Comparison of ENCODE assay signal across 18 mouse cellular contexts in the genomic region with DNA sequence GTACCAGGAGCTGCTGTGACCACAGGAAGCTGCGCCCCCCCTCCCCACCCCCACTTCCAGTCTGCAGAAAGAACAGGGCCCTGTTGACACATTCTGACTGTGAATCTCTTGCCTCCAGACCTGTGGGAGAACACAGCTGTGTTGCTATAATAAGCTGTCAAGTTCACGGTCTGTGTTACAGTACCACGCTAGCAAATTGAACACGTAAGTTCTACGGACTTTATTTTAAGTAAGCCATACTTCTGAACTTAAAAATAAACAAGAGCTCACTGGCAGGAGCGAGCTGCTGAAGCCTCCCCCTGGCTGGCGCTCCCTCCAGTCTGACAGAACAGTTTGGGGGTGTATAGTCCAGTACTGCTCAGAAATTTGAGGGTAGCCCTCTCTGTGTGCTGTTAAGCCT. TPM values are rescaled to one million over a fixed set of nuclear protein-coding genes. Genes with fewer than 3 reads are reported as not detected.
DNase-seq lines count a peak whose midpoint lies in the region; ATAC-seq and TF ChIP-seq lines count a peak whose summit lies in the region.
"Had no signal": no experiment of that assay in that cellular context is flagged by ENCODE, and none has a peak within 500 bp of the region (broad histone marks: within the 10 kb centered on the region; RNA-seq: fewer than 3 reads in every experiment).

No protein-coding gene starts in this region.

- no peaks in the 10 kb centered on the region for H3K9me3 ChIP-seq in hindbrain, embryonic 13.5 days
- H3K9me3 ChIP-seq: hindbrain, embryonic 12.5 days; limb, embryonic 10.5 days; liver, embryonic 13.5 days had no signal

- H3K4me3 ChIP-seq in gastrocnemius, adult 2 months = no peak overlapping the region
- no peak overlapping the region for H3K4me3 ChIP-seq in left cerebral cortex, adult 2 months
- H3K4me3 ChIP-seq in hindbrain, embryonic 13.5 days = no peak overlapping the region
- H3K4me3 ChIP-seq: hindbrain, embryonic 12.5 days; limb, embryonic 10.5 days; liver, embryonic 13.5 days; midbrain, embryonic 12.5 days had no signal

- 84% methylated on average over 7 of the region's 7 CpGs for WGBS in hindbrain, embryonic 13.5 days

- H3K36me3 ChIP-seq in hindbrain, embryonic 13.5 days = no peaks in the 10 kb centered on the region
- H3K36me3 ChIP-seq: hindbrain, embryonic 12.5 days; limb, embryonic 10.5 days; liver, embryonic 13.5 days; midbrain, embryonic 12.5 days had no signal

- DNase-seq in gastrocnemius, adult 2 months = no peak
- DNase-seq in gastrocnemius, adult 18-20 months (ENCODE audit: low spot score) = no peak
- peak; percentile 28 to 53 for DNase-seq in left cerebral cortex, postnatal 36 days (ENCODE audit: low spot score in 2 of 2)
- no peak for DNase-seq in left cerebral cortex, adult 2 months (ENCODE audit: extremely low spot score in 1 of 2, low spot score in 2 of 2)
- peak; percentile 16 for DNase-seq in thymus, postnatal 0 days (ENCODE audit: low spot score)
- no peak for DNase-seq in thymus, adult 18-20 months
- no peak for DNase-seq in adipocyte (ENCODE audit: low spot score)
- DNase-seq: B cell, adult 2 months; cerebellum, adult 11-12 months; cerebellum, postnatal 36 days; heart, adult 18-20 months; kidney, adult 18-20 months; kidney, postnatal 14 days; liver, embryonic 13.5 days had no signal

- H3K4me2 ChIP-seq in hindbrain, embryonic 13.5 days = no peak overlapping the region
- H3K4me2 ChIP-seq: hindbrain, embryonic 12.5 days; liver, embryonic 13.5 days; midbrain, embryonic 12.5 days had no signal

- intact Hi-C loops in gastrocnemius, adult 2 months (cut with DNase I) = no loop called here
- intact Hi-C loops in left cerebral cortex, postnatal 36 days (cut with DNase I) = no loop called here
- intact Hi-C loops in left cerebral cortex, adult 2 months (cut with DNase I) = no loop called here

- no peak overlapping the region for H3K9ac ChIP-seq in hindbrain, embryonic 13.5 days
- H3K9ac ChIP-seq: hindbrain, embryonic 12.5 days; liver, embryonic 13.5 days; midbrain, embryonic 12.5 days had no signal

- no peak for TF ChIP-seq CTCF in gastrocnemius, adult 2 months (IDR thresholded peaks at IDR 0.05)
- TF ChIP-seq CTCF in left cerebral cortex, adult 2 months (IDR thresholded peaks at IDR 0.05) = no peak; the same call in 1 of the 2 replicates

- peak overlapping the region; percentile 55 for H3K27ac ChIP-seq in gastrocnemius, adult 2 months
- no peak overlapping the region for H3K27ac ChIP-seq in left cerebral cortex, adult 2 months
- H3K27ac ChIP-seq in hindbrain, embryonic 13.5 days = no peak overlapping the region
- H3K27ac ChIP-seq: hindbrain, embryonic 12.5 days; limb, embryonic 10.5 days; liver, embryonic 13.5 days; midbrain, embryonic 12.5 days had no signal

- no peaks in the 10 kb centered on the region for H3K4me1 ChIP-seq in hindbrain, embryonic 13.5 days (replicated peaks)
- H3K4me1 ChIP-seq: hindbrain, embryonic 12.5 days; limb, embryonic 10.5 days; liver, embryonic 13.5 days; midbrain, embryonic 12.5 days had no signal

- H3K27me3 ChIP-seq in hindbrain, embryonic 13.5 days = 0 out of 2 replicates have a peak, but pooled peaks cover 2% of the 10 kb centered on the region
- H3K27me3 ChIP-seq: hindbrain, embryonic 12.5 days; liver, embryonic 13.5 days; midbrain, embryonic 12.5 days had no signal

- ATAC-seq in hindbrain, embryonic 13.5 days (ENCODE audit: low FRiP score) = no peak

RNA-seq across cellular contexts. Expression of a gene that starts 33.3 kb away (rescaled TPM):
- 1 to 10 TPM; 5.2 TPM for total RNA-seq in gastrocnemius, adult 2 months (2021)
- total RNA-seq in gastrocnemius, adult 18-20 months (2021) = 1 to 10 TPM; 5.2 to 5.7 TPM
- total RNA-seq in left cerebral cortex, postnatal 36 days (2021) = 100 to 1,000 TPM; 103 to 107 TPM
- 100 to 1,000 TPM; 103 TPM for total RNA-seq in left cerebral cortex, adult 2 months (2021)
- 10.5 and 11.8 TPM in 2 replicates for polyA plus RNA-seq in thymus, postnatal 0 days (2015; fragmentation: Nextera tagmentation; extraction: Ambion mirVana)
- polyA plus RNA-seq in hindbrain, embryonic 13.5 days (2015; fragmentation: Nextera tagmentation; extraction: Ambion mirVana) = 2.7 and 2.8 TPM in 2 replicates

RNA-seq across cellular contexts. Expression of a gene that starts 51.2 kb away (rescaled TPM):
- 100 to 1,000 TPM in 1 of 2 experiments, 10 to 100 TPM in 1; 85.5 to 125 TPM for total RNA-seq in gastrocnemius, adult 2 months (2021)
- 100 to 1,000 TPM; 104 to 126 TPM for total RNA-seq in gastrocnemius, adult 18-20 months (2021)
- 100 to 1,000 TPM; 196 to 205 TPM for total RNA-seq in left cerebral cortex, postnatal 36 days (2021)
- total RNA-seq in left cerebral cortex, adult 2 months (2021) = 100 to 1,000 TPM; 207 to 234 TPM
- polyA plus RNA-seq in thymus, postnatal 0 days (2015; fragmentation: Nextera tagmentation; extraction: Ambion mirVana) = 5.8 and 6.4 TPM in 2 replicates
- polyA plus RNA-seq in hindbrain, embryonic 13.5 days (2015; fragmentation: Nextera tagmentation; extraction: Ambion mirVana) = 19.0 and 20.4 TPM in 2 replicates

Comparison
In these comparisons a context has a peak if more than half of its experiments do, and no peak if none do; other contexts are left out.
1. DNase-seq: peak in left cerebral cortex, postnatal 36 days (2 of 2) and thymus, postnatal 0 days (single experiment); none in gastrocnemius, adult 2 months (single experiment), gastrocnemius, adult 18-20 months (single experiment), left cerebral cortex, adult 2 months (0 of 2), thymus, adult 18-20 months (0 of 2) and adipocyte (single experiment).
2. RNA of a gene that starts 33.3 kb away (total RNA-seq): 103 to 107 TPM in left cerebral cortex, postnatal 36 days and 103 TPM in left cerebral cortex, adult 2 months; 5.2 to 5.7 TPM in gastrocnemius, adult 18-20 months and 5.2 TPM in gastrocnemius, adult 2 months; every median in the first group is over 10 times any median in the second.